Mouse (Mus musculus): ENCODE data around the gene Vegfa.

Gene Vegfa

DNA sequence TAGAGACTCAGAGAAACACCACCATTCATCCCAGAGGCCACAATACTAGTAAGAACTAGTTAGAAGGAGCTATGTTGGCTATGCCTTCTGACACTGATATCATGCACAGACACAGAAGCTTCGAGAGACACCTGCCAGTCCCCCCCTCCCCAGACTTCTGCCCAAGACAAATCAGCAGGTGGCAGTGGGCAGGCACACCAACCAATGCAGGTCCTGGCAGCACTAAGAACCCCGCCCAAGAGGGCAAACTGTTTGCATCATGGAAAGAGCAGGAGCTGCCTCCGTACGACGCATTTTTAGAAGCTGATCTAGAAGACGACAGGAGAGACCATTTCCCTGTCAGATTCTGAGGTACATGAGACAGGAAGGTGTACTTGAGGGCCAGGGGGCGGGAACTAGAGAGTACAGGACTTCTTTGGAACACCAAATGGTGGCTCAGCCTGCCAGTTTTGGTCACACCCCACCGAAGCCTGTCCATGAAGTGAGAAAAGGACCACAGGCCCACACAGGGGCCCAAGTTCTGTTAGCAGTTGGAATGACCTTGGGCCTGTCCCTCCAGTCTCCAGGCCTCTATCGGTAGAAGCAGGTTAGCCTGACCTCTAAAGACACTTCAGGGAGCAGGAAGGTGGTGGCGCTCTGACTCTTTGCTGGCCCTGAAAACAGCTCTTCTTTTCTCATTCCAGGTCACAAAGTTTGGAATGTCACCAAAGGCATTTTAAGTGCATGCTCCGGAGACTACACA, 6.1 kb downstream of the Vegfa start:
- DNase-seq (ENCODE audit: low spot score in 2 of 2): no peak

DNA sequence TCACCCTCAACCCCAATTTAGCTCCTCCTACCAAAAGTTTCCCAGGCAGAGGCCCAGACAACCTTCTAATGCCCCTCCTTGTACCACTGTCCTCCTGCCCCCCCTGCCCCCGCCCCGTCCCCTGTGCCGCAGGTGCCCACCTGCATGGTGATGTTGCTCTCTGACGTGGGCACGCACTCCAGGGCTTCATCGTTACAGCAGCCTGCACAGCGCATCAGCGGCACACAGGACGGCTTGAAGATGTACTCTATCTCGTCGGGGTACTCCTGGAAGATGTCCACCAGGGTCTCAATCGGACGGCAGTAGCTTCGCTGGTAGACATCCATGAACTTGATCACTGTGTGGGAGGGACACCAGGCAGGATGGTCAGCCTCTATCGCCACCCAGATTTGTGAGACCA, 7.0 kb downstream of the Vegfa start:
- DNase-seq (ENCODE audit: low spot score in 2 of 2): no peak

DNA sequence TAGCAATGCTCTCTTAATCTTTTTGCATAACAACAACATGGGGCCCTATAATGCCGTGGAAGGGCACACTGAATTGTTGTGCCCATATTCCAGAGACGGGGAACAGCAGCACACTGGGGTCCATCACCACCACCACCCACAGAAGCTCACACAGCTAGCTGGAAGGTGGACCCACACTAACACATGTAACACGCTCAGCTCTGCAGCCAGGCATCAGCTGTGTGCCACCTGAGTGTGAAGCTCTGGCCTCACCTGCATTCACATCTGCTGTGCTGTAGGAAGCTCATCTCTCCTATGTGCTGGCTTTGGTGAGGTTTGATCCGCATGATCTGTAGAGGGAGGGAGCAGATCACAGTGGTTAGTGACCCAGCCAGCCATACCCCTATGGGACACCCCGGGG, 8.0 kb downstream of the Vegfa start:
- no peak for DNase-seq (ENCODE audit: low spot score in 2 of 2)

DNA sequence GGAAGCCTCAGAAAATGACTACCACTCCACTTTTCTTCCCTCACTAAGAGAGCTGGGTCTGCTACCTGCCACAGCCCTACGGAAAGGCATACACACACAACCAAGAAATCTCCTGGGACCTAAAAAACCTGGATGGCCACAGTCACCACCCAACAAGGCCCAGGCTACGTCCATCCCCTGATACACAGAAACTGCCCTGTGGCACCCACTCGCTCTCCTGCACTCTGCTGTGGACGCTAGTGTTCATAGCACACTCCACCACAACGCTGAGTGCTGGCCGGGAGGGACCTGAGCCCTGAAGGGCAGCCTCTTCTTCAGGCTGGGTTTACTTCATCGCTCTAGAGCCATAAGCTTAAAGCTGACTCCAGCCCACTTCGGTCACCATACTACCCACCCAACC, 8.6 kb downstream of the Vegfa start:
- no peak for DNase-seq (ENCODE audit: low spot score in 2 of 2)

DNA sequence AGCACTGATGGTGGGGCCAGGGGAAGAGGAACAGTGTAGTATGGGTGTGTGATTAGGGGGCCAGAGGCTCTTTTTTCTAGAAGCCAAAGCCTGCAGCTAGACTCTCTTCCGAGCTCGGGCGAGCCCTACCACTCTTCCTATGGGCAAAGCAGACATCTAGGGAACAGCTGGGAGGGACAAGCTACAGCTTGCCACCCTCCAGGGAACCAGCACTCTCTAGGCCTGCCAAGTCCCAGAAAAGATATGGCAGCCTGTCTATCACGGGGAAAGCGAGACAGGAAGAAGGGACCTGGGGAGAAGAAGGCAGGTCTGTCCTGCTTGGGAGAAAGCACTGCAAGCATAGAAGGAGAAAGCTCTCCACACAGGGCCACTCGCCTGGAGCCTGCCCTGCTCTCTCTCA, 9.2 kb downstream of the Vegfa start:
- no peak for DNase-seq (ENCODE audit: low spot score in 2 of 2)

DNA sequence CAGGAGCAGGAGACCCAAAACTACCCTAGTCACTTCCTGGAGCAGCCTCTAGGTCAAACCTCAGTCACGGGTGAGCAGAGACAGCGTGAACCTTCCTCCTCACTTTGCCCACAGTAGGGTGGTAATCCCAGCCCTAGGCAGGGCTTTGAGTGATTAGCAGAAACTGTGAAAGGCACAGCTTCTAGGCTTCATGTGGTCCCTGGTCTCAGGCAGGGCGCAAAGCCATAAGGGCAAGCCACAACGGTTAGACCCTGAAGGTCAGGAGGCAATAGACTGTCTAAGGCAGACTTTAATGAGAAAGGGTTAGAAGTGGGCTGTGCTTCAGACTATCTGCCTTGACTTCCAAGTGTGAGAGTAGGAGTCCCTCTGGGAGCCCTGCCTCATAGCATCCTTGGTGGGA, 9.7 kb downstream of the Vegfa start:
- DNase-seq (ENCODE audit: low spot score in 2 of 2): no peak

DNA sequence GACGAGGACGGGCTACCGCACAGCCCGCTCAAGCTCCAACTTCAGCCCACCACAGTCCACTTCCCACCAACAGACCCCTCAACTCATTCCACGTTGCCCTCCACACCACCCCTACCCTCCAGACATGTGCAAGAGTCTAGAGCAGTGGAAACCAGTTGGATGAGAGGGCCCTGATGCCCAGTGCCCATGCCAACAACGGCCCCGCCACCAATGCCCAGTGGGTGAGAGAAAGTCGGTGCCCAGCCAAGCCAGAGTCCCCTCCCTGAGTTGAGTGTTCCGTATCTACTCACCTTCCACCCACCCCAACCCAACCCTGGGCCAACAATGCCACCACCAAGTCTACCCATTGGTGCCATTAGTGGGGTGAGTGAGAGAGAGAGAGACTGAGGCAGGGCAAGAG, 10.4 kb downstream of the Vegfa start:
- DNase-seq (ENCODE audit: low spot score in 2 of 2): no peak

DNA sequence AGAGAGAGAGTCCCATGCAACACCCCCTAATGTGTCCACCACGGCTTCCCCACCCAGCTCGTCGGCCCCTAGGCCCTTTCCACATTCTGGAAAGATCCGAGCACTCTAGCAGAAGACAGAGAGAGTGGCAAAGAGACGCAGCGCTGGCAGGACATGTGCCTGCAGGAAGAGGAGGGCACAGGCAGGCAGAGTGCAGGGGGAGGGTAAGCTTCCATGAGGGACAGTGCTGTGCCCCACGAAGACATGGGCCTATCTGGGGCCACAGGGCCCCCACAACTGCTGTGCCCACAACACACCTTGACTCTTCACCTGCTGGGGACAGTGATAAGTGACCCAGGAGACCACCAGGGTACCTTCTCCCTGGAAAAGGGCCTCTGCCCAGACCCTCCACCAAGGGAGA, 11.0 kb downstream of the Vegfa start:
- DNase-seq (ENCODE audit: low spot score in 2 of 2): no peak

DNA sequence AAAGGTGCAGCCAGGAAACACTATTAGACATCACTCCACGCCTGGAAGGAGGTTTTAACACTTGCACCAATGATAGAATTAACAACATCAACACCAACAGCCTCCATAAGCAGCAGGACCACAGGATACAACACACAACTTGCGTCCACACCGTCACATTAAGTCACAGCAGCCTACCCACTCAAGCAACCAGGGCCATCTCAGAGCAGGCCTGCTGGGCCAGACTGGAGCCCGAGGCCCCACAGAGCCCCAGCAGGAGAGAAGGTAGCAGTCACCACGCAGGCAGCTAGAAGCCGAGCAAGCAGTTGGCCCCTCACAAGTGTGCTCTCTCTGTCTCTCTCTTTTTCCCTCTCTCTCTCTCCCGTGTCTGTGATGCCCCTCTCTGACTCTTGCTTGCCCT, 11.6 kb downstream of the Vegfa start:
- no peak for DNase-seq (ENCODE audit: low spot score in 2 of 2)

DNA sequence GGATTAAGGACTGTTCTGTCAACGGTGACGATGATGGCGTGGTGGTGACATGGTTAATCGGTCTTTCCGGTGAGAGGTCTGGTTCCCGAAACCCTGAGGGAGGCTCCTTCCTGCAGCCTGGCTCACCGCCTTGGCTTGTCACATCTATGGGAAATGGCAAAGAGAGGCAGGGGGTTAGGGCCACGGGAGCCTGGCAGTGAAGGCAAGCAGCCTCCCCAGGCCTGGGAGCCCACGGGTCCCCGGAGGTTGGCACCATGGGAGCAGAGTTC, 13.5 kb downstream of the Vegfa start:
- no peak for DNase-seq (ENCODE audit: low spot score in 2 of 2)

DNA sequence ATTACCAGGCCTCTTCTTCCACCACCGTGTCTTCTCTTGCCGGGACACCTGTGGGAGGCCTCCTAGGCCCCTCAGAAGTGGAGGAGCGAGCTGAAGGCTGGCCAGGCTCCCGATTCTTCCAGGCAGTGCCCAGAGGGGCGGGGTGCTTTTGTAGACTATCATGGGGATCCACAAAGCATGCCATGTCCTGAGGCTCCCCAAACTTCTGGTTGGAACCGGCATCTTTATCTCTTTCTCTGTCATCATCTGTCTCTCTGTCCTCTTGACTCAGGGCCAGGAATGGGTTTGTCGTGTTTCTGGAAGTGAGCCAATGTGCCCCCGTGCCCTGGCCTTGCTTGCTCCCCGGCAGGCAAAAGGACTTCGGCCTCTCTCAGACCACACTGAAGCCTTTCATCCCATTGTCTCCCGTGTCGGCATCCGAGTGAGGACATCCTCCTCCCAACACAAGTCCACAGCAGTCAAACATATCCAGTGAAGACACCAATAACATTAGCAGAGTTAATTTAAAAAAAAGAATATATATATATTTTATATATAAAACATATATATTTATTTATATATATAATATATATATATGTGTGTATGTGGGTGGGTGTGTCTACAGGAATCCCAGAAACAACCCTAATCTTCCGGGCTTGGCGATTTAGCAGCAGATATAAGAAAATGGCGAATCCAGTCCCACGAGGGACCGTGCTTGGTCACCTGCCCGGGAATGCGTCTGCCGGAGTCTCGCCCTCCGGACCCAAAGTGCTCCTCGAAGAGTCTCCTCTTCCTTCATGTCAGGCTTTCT, 14.0 kb downstream of the Vegfa start:
- DNase-seq (ENCODE audit: low spot score in 2 of 2): no peak

DNA sequence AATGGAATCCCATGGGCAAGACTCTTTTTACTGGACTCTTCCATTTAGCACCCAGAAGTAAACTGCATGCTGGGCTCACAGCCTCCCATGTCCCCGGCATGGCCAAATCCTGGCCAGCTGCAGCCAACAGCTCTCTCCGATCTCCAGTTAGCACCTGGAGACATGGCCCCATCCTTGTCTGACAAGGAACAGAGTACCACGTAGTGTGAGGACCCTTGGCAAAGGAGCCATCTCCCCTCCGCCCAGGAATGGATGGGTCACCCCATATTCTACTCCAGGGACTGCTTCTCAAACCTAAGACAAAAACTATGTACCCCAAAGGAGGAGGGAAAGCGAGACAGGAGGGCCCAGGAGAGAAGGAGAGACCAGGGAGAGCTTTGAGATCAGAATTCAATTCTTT, 15.6 kb downstream of the Vegfa start:
- no peak for DNase-seq (ENCODE audit: low spot score in 2 of 2)

DNA sequence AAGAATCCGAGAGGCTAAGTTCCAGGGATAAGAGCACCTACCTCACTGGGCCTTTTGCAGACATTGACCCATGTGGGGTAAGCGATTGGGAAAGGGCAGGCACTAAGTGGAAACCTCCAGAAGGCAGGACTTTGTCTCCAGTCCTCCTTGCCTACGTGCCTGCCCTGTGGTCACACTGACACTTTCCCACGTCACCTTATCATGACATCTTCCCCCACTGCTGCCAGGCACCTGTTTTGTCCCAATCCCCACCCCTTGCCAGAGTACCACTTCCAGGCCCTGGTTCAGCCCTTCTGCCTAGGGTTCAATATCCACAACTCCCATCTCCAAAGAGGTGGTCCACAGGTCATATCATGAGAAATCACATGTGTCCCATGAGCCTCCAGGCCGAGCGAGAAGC, 16.2 kb downstream of the Vegfa start:
- no peak for DNase-seq (ENCODE audit: low spot score in 2 of 2)

DNA sequence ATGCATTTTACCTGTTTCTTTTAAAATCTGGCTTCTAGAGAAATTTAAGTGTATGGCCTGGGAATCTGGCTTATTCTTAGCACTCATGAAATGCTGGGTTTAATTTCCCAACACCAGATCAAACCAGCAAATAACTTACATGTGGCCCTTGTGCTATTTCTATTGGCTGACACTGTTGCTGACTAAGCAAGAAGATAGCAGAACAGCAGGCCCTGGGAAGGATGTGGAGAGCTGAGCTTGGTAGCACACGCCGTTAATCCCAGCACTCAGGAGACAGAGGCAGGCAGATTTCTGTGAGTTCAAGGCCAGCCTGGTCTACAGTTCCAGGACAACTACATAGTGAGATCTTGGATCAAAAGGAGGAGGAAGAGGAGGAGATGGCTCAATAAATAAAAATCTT, 17.2 kb downstream of the Vegfa start:
- no peak for DNase-seq (ENCODE audit: low spot score in 2 of 2)

DNA sequence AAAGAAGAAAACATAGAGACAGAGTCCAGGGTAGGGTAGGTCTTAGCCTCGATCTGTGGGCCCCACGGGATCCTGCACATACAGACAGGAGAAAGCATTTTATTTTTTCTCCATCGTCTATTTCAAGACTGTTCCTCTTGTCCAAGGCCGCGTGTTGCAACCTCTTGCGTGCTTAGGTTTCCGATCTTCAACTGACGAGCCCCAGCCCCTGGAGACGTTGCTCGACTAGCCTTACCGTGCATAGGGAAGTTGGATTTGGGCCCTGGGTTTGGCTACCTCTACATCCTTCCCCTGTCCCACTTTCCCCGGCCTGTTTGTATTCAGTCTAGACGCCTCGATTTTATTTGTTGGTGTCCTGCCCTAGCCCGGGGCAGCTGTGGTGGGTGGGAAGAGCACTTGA, 18.6 kb downstream of the Vegfa start:
- DNase-seq (ENCODE audit: low spot score in 2 of 2): peak in 1 of 2 experiments; percentile 31

DNA sequence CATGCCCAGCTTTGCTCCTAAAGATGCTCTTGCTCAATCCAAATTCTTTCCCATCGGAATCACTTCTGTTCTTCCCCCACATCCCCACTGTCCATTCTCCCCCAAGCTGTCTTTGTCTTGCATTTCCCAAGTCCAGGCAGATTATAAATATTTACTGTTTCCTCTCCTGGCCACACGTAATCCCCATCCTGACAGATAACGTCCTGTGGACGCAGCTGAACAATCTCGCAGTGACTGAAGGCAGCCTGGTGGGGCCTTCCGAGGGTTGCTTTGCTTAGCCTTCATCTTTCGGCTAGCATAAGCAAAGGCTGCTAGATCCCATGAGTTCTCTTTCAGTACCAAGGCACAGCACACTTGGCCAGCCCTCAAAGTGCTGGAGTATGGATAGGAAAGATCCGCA, 20.0 kb downstream of the Vegfa start:
- no peak for DNase-seq (ENCODE audit: low spot score in 2 of 2)

DNA sequence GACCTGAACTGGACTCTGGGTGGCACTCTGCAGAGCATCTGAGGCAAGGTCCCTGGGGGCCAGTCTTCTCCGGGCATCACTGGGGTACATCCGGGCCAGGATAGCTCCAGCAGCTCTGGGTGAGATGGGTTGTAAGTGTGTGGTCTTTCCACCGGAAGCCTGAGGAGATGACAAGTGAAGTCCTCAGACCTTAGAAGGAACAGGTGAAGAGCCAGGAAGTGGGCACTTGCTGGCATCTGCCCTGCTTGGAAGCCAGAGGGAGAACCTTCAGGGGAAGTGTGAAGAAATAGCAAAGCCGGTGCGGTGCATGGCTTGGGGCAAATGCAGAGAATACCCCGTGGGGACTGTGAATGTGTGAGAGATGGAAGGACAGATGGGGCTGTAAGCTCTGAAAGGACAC, 21.7 kb downstream of the Vegfa start:
- no peak for DNase-seq (ENCODE audit: low spot score in 2 of 2)

DNA sequence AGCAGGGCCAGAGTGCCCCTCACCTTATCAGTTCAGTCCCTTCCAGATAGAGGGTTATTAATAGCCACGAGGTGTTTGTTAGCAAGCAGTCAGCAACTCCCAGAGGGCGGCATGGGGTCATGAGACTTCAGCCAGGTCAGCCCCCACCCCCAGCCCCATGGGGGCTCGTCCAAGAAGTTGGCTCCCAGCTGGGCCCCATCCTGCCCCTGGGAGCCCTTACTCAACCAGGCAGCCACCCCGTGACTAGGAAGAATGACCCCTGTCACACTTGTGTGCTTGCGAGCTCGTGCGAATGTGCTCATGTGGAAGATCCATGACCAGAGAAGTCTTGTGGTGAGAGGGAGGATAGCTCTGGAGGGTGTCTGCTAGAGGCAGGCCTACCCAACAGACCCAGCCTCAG, 23.0 kb downstream of the Vegfa start:
- no peak for DNase-seq (ENCODE audit: low spot score in 2 of 2)

DNA sequence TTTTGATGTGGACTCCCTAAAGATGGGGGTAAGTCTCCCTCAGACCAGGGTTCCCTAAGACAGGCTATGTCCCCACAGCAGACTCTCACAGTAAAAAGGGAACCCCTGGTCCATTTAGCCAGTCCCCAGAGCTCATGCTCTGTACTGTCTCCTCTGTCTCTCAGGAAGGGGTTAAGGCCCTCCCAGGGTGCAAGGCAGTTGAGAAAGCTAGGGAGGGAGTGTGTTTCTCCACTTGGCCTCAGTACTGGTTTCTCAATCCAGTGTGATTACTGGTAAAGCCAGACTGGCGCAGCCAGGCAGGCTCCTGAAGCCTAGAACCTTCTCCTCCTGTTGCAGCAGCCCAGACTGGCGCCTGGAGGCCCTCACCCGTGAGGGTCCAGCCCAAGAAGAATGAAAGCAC, 26.7 kb downstream of the Vegfa start:
- no peak for DNase-seq (ENCODE audit: low spot score in 2 of 2)

DNA sequence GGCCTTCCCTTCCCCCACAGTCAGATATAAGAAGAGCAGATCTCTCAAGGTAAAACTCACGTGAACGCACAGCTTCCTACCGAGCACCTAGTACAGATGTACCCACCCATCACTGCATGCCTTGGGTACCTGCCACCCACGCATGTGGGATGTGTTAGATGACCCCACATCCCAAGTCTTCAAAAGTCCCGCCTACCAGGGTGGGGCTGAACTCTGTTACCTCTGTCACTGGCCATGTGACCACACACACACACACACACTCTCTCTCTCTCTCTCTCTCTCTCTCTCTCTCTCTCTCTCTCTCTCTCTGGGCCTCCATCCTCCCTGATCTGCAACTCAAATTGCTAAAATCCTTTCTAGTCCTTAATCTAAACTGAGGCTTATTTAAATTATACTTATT, 27.7 kb downstream of the Vegfa start:
- no peak for DNase-seq (ENCODE audit: low spot score in 2 of 2)

DNA sequence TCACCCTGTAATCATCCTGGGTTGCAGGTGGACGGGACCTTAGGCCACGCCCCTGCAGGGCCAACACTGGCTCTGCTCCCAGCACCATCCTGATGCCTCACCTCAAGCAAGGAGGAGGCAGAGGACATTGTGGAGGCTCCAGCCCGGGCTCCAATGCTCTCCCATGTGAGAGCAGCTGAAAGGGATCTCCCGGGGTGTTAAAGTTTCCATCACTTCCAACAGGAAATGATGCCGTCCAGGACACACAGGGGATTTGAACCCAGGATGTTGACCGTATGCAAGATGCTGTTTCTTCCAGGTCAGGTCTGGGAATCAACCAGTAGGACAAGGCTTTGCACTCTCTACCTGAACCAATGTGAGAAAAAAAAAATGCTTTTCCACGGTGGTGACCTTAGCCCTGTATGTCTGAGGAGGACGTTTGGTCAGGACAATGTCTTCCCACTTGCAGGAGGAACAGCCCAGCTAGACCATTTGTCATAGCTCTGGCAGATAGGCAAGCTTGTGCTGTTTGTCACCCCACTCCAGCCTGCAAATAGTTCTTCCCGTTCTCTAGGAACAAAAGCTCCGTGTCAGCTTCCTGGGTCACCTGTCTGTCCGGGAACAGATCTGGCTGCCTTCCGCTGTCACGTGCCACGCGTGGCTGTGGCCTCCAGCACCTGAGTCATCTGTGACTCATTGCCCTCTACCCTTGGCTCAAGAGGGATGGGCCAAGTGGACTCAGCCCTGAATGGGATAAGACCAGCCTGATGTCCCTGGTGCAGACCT, 28.3 kb downstream of the Vegfa start:
- no peak for DNase-seq (ENCODE audit: low spot score in 2 of 2)

DNA sequence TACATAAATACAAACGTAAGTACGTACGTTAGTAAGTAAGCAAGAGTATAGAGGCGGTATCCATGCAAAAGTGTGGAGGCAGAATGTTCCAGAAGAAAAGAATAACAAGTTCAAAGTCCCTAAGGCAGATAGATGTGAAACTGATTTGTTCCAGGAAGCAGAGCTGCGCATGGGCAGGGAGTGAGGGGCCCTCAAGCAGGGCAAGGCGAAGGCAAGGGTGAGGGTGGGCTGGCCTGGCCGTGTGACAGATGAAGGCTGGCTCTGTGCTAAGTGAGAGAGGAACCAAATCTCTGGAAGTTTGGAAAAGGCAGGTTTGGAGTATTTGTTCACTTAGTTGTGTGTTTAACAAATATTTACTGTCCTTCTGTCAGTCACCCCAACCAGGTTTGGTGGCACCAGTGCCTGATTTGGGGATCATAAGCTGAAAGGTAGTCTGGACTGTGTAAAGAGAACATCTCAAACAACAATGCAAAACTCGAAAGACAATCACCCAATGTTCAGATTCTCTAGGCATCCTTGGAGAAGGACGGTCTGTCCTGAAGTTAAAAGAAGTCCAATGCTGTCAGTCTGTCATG, 32.7 kb downstream of the Vegfa start:
- DNase-seq (ENCODE audit: low spot score in 2 of 2): no peak

DNA sequence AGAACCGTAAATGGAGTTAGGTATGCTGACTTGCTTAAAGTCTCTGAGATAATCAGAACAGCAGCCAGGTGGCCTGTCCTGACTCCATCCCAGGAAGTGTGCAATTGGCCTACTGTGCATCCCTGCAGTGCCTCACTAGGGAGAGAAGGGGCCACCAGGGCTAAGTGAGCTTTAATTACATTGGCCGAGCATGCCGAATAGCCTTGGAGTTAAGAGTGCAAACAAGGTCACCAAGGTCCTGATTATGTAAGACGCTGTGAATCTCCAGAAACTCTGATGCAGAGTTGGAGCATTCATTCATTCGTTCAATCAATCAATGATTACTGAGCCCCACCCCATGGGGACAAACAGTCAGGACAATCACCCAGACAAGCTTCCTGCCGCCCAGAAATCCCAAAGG, 33.8 kb downstream of the Vegfa start:
- no peak for DNase-seq (ENCODE audit: low spot score in 2 of 2)
